Mouse (Mus musculus) left cerebral cortex, adult 9 months (tissue): Measurements from ENCODE around the gene Ankrd2.

Source experiments
- DNase-seq, 2 experiments: peaks; one replicate each; pipeline ENCODE4 v3.0.0; 2022; ENCODE audit warnings: low spot score in 2 of 2

Gene Ankrd2

DNA sequence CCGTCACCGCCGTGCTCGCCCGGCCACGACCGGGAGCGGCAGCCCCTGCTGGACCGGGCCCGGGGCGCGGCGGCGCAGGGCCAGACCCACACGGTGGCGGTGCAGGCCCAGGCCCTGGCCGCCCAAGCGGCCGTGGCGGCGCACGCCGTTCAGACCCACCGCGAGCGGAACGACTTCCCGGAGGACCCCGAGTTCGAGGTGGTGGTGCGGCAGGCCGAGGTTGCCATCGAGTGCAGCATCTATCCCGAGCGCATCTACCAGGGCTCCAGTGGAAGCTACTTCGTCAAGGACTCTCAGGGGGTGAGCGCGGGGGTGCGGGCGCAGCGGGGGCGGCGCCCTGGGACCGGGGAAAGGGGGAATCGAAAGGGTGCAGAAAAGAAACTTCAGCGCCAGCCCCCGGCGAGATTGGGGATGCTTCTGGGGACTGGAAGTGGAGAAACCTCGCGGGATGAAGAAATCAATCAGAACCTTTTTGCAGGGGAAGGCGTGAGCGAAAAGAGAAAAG is 54.9 kb downstream of the Ankrd2 start:
- no peak for DNase-seq
